ENCODE assay signal across 24 mouse cellular contexts in the genomic region with DNA sequence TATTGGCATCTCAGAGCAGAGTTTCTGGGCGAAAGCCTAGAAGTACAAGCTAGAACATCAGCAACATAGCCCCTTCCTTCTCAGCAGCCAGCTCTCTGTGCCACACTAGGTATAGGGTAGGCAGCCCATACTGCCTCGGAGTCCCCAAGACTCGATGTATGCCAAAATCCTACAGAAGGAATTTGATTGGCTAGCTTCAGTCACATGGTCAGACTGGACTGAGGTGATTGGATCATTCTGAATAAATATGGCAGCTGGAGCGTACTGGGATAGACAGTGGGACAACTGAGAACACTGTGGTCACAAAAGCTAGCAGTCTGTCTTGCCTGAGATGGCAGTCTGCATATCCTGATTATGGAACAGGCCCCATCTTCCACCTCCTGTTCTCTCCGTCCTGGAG. TPM values are rescaled to one million over a fixed set of nuclear protein-coding genes. Genes with fewer than 3 reads are reported as not detected.
"Had no signal": no experiment of that assay in that cellular context is flagged by ENCODE, and none has a peak within 500 bp of the region (broad histone marks: within the 10 kb centered on the region; RNA-seq: fewer than 3 reads in every experiment).

No protein-coding gene starts in this region.

- H3K4me3 ChIP-seq: lung, embryonic 15.5 days; megakaryocyte, embryonic 14.5 days; midbrain, embryonic 13.5 days; midbrain, embryonic 15.5 days; neural tube, embryonic 12.5 days had no signal

- H3K36me3 ChIP-seq: lung, embryonic 15.5 days had no signal

- H3K27me3 ChIP-seq: lung, embryonic 15.5 days; midbrain, embryonic 13.5 days; midbrain, embryonic 15.5 days; neural tube, embryonic 12.5 days had no signal

- DNase-seq: liver, postnatal 0 days; lung, adult 2 months; lung, postnatal 14 days; lung, postnatal 36 days; retina, postnatal 1 day; right cerebral cortex, adult 18-20 months; right cerebral cortex, postnatal 25 days; right cerebral cortex, postnatal 4 days; spleen, adult 18-20 months; thymus, adult 18-20 months; thymus, postnatal 14 days; thymus, postnatal 36 days had no signal

RNA-seq across cellular contexts. Expression of gene Slc6a1, which starts 17.3 kb away (rescaled TPM):
- total RNA-seq: megakaryocyte progenitor cell, adult 5-6 weeks; monocyte, adult 5-6 weeks; neutrophil, adult 5-6 weeks had no signal
- polyA plus RNA-seq: liver, postnatal 0 days; lung, postnatal 0 days; macrophage; stomach, embryonic 14.5 days; stomach, embryonic 16.5 days had no signal
